Mouse (Mus musculus) heart, postnatal 4 days (tissue): ENCODE measurements around the gene Zfp708. TPM values are rescaled to one million over a fixed set of nuclear protein-coding genes. Genes with fewer than 3 reads are reported as not detected.
"Not testable (repeated sequence)": the region's sequence is repeated elsewhere in the genome, so short reads cannot be mapped to it uniquely, and the experiment has no call there.

Experiments used
- DNase-seq: peaks from one replicate; pipeline ENCODE4 v3.0.0; 2021
- total RNA-seq, 2 experiments: library from RNA; stranded (reverse); gene quantifications; 2 replicates each; pipeline ENCODE4 v1.2.3; 2021

The Zfp708 gene
- total RNA-seq, result 1 to 10 TPM in 1 of 2 experiments, under 1 TPM in 1; 0.97 to 2.1 TPM

- no peak for DNase-seq
These were observed at the start of gene Zfp708 for GRCm38 (mm10) chr13:67097876-67098275. Zfp708 (minus strand) TSS chr13:67097976.

DNA sequence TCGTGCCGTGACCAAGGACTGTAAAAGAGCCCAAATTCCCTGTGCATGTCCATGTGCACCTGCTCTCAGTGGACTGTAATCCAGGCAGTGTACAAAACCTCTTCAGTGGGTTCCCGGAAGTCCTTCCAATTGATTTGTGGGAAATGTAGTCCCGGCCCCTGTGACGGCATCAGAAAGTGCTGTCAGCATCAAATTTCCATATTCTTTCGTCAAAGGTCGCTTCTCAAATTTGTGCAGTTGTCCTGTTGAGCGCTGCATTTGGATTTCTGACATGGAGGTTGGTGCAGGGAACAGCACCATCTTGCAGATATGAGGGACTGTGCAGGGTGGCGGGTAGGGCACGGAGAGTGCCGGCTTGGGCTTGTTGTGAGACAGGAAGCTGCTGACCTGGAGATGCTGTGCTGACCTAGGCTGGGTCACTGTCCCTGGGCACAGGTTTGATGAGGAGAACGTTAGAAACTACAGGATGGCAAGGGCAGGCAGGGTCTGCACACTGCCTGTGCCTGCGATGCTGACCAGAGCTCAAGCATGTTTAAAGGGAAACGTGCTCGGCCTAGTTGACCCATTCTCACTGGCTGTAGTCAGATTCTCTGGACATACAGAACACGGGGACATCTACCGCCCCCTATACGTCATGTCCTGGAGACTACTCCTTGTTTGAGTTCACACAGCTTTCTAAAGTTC, 30.4 kb upstream of the Zfp708 start:
- DNase-seq, result peak; percentile 80

DNA sequence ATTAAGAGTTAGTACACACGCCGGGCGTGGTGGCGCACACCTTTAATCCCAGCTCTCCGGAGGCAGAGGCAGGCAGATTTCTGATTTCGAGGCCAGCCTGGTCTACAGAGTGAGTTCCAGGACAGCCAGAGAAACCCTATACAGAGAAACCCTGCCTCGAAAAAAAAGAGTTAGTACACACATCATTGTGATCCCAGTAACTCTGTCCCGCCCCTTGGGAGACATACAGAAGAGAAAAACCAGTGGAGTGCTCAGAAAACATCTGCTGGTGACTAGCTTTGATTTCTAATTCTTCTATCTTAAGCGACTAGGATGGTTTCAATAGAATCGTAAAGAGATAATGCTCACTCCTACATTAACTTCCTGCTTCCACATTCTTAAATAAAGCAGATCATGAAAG, 29.7 kb upstream of the Zfp708 start:
- not testable (repeated sequence) for DNase-seq

DNA sequence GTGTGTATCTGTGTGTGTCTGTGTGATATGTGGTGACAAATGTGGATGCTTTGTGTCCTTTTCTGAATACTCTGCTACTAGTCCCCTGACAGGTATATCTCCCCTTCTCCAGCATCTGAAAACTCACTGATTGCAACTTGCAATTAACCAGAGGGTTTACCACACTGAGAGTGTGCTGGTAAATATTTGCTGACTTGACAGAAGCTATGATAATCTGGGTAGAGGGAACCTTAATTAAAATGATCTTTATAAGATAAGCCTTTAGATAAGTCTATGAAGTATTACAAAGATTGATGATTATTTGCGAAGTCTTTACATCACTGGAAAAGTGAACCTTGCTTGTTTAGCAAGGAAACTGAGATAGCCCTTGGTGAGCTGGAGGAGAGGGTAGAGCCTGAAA, 26.7 kb upstream of the Zfp708 start:
- no peak for DNase-seq

DNA sequence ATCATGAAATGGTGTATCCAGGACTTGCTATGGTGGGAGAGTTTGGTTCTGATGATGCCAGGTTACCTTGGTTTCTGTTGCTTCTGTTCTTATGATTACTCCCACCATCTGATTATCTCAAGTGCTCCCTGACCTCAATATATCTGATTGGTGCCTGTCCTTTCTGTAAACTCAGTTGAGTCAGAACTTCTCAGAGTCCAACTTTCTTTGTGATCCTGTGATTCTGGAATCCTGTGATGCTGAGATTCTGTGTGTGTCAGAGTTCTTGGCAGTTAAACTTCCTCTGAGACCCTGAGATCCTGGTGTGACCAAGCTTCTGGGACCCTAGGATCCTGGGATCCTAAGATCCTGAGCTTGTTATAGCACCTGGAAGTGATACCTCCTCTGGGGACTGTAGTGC, 23.6 kb upstream of the Zfp708 start, which contains the start of gene Zfp759:
Gene Zfp759 (plus strand): TSS at position 301 of the 400 bp plus-strand sequence.
- not testable (repeated sequence) for DNase-seq

DNA sequence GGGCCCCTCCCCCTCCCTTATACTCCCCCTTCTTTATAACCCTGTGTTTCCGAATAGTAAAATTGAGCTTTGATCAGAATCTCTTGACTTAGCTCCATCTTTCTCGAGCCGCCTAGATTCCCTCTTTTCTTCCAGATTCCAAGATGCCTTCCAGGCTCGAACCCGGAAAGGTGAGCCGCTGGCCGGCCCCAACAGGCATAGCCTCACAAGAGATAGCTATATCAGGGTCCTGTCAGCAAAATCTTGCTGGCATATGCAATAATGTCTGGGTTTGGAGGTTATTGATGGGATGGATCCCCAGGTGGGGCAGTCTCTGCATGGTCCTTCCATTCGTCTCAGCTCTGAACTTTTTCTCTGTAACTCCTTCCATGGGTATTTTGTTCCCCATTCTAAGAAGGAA, 18.4 kb upstream of the Zfp708 start, which contains the start of gene Rslcan18:
Gene Rslcan18 (minus strand): TSS at position 101 of the 400 bp plus-strand sequence.
- DNase-seq, result not testable (repeated sequence)

DNA sequence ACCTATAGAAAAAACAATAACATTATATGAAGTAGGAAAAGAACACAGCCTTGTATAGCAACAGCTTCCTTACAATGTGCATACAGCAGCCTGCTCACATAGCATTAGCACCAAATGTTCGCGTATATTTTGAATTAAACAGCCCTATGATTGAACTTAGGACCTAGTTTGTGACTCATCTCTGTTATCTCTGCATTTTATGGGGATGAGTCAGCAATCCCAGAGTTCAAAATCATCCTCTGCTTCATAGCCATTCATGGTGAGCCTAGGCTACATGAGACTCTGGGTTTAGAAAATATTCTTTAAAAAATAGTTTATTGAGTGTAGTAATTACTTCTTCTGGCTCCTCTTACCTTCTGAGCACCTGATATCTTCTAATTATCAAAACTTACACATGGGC, 15.5 kb upstream of the Zfp708 start:
- DNase-seq, result no peak

- DNase-seq, result no peak
These were observed 14.3 kb upstream of the Zfp708 start for GRCm38 (mm10) chr13:67112096-67112495.

- DNase-seq, result no peak
These were observed 11.0 kb upstream of the Zfp708 start for GRCm38 (mm10) chr13:67108821-67109206.

- DNase-seq, result peak; percentile 92
These were observed 10.5 kb upstream of the Zfp708 start, which contains the start of gene Gm28557 for GRCm38 (mm10) chr13:67108194-67108820. Gm28557 (minus strand) TSS chr13:67108604.

DNA sequence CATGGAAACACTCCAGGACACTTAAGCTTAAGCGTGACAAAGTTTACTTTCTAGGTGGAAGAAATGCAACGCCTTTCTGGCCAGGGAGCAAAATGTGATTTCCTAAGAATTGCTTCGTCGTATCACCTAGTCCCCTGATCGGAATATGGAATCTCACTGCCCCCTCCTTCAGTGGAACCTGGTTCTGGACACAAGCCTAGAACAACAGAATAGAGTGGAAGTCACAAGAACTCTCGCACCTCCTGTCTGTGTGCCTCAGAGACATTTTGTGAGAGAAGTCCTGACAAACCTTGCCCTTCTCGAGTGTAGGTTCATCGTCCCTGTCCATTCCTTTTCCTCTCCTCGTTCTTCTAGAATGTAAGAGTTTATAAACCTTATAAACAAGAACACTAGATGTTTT, 9.9 kb upstream of the Zfp708 start:
- DNase-seq, result no peak

- no peak for DNase-seq
These were observed 7.6 kb downstream of the Zfp708 start for GRCm38 (mm10) chr13:67090154-67090553.

DNA sequence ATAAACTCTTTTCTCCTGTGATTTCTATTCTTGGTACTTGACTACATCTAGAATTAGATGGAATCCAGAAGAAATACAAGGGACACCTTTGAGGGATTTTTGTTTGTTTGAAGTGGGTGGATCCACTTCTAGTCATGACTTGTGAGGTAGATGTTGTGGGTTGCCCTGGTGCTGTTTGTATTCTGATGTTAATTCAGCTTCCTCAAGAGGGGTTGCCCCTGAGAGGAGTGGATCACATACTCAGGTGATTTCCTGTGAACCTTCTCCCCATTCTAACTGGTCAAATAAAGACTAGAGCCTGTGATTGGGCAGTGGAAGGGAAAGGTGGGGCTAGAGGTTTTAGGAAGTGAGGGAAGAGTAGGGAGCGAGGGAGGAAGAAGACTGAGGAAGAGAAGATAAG, 15.8 kb downstream of the Zfp708 start:
- DNase-seq, result no peak

DNA sequence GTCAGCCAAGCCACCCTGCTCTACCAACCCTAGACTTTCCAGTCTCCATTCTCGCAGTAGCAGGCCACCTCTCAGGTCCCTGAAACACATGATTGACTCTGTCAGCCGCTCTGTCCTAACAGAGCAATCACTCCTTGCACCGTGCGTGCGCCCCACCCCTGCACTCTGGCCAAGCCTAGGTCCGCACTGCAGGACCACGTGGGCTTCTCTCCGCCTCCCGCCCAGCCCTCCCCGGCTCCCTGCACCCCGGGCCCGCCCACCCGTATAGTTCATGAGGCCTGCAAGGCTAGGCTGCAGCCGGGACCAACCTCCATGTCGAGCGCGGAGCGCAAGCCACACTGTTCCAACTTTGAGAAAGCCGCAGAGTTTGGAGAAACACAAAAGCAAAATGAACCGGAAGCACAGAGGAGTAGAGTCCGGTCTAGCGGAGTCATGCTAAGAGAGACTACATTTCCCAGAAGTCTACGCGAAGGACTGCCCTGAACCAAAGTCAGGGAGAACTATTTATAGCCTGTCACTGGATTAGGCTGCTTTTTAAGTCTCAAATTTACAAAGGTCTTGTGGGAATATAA, 16.5 kb downstream of the Zfp708 start:
- DNase-seq, result peak; percentile 80

DNA sequence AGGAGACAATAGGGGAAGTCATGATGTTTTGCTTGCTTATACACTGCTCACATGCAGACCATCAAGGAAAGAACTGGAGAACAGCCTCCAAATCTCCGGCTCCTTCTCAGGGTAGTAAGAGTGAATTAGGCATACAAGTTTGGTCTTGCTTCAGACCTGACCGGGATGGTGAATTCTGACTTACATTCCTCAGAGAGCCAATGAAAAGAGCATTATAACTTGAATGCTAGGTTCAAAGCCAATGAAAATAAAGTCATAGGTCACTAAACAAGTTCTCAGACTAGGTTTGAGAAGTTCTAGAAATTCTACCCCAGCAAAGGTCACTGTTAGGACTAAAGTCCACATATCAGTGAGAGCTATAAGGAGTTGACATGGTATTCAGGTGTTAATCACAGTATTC, 20.5 kb downstream of the Zfp708 start:
- DNase-seq, result no peak

DNA sequence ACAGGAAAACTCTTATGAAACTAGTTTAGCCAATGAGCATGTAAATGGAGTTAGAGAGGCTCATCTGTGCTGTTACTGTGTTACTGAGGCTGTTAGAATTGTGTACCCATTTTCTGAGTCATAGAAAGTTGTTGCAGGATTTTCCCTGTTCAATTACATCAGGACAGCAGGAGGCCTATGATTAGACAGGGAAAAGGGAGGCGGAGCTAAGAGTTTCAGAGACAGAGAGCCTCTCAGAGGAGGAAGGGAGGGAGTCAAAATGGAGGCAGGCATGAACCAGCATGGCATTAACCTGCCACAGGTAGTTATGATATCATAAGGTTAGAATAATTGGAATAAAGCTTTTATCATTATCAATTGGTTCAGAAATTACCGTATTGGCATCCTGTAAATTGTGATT, 25.0 kb downstream of the Zfp708 start:
- no peak for DNase-seq

- no peak for DNase-seq
These were observed 32.4 kb downstream of the Zfp708 start for GRCm38 (mm10) chr13:67065386-67065785.

- no peak for DNase-seq
These were observed 35.3 kb downstream of the Zfp708 start for GRCm38 (mm10) chr13:67062427-67062826.

GRCm38 (mm10) chr13:67060786-67061358, 36.9 kb downstream of the Zfp708 start, which contains the start of gene Zfp712:
Zfp712 (minus strand) TSS chr13:67061170.
- DNase-seq, result peak; percentile 91

DNA sequence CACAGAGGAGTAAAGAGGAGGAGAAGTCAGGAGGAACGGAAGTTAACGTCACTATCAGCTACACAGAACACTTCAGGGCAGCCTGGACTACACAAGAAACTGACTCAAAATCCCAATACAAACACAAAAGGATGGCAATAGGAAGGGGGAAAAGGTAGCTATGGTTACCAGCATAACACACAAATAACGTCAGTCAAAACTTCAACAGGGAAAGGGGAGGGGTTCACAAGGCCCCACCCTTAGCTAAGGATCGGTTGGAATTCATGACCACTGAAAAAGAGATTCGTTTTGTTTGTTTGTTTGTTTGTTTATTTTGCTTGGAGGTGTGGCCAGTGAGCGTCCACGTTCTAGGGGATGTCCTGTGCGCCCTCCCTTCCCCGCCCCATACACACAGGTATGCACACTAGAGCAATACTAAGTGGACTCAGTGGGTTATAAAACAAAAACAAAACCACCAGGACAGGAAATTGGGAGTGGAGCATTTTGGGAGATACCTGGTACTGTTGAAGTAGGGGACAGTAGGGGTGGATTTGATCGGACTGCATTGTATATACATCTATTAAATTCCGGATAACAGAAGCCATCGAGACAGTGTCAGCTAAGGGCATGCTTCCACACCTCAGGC, 37.5 kb downstream of the Zfp708 start:
- DNase-seq, result no peak
